Mouse (Mus musculus) myocyte (in vitro differentiated cells): Measurements from ENCODE around the gene Tnnc1.

Source experiments
- MAX ChIP-seq: IDR thresholded peaks from one replicate; pipeline ENCODE4 v1.6.1; 2011; ENCODE audit warnings: low read depth, mild to moderate bottlenecking, control low read depth
- POLR2A ChIP-seq: IDR thresholded peaks from one replicate; pipeline ENCODE4 v1.6.1; 2011; ENCODE audit warnings: low read depth, mild to moderate bottlenecking, control low read depth, moderate library complexity; ENCODE audit not compliant: insufficient read length
- POLR2AphosphoS2 ChIP-seq: IDR thresholded peaks from one replicate; pipeline ENCODE4 v1.6.1; 2011; ENCODE audit warnings: low read depth, control low read depth; ENCODE audit not compliant: insufficient read length

DNA sequence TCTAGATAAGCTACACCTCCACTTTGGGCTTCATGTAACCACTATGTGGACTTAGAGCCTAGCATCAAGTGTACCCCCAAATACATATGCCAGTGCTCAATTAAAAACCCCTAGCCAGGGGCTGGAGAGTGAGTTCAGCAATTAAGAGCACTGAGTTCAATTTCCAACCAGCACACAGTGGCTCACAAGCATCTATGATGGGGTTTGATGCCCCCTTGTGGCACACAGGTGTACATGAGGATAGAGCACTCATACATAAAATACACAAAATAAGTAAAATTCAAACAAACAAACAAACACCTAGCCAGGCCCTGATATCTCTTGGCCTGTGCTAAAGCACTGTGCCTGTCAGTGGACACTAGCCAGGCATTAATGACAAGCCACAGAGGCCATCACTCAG is 12.1 kb upstream of the Tnnc1 start:
- TF ChIP-seq MAX (no peak), POLR2AphosphoS2 (no peak), POLR2A (no peak)
